Mouse (Mus musculus): Measurements from ENCODE around the gene Gm16181. TPM values are rescaled to one million over a fixed set of nuclear protein-coding genes. Genes with fewer than 3 reads are reported as not detected.

Gm16181 gene
- polyA plus RNA-seq, 1 experiment from 2014 or later, result 0.23 TPM

GRCm38 (mm10) chr17:35253293-35254093, 32.9 kb downstream of the Gm16181 start:
- WGBS, result 83% methylated on average over 32 of the region's 32 CpGs
- H3K4me1 ChIP-seq (replicated peaks; ENCODE audit: control insufficient read depth, insufficient read depth, low read length), result no peaks in the 10 kb centered on the region
- no peak for ATAC-seq
- H3K27ac ChIP-seq (ENCODE audit: low read depth, low read length), result no peak overlapping the region
- no peaks in the 10 kb centered on the region for H3K27me3 ChIP-seq (replicated peaks; ENCODE audit: control insufficient read depth, insufficient read depth, low read length)
- no peaks in the 10 kb centered on the region for H3K9me3 ChIP-seq (ENCODE audit: control insufficient read depth)
- no peak overlapping the region for H3K4me2 ChIP-seq (replicated peaks; ENCODE audit: low read depth)
- no peak for TF ChIP-seq CTCF (IDR thresholded peaks at IDR 0.05; ENCODE audit: low read depth)
- no peak overlapping the region for H3K4me3 ChIP-seq (ENCODE audit: low read depth, low read length)
- no peak overlapping the region for H3K9ac ChIP-seq (ENCODE audit: low read depth, low read length)
- H3K36me3 ChIP-seq (ENCODE audit: control insufficient read depth, insufficient read depth), result peaks cover 53% of the 10 kb centered on the region

- 0 out of 2 replicates have a peak, but pooled peaks have one; percentile 25 for ATAC-seq
- 58% methylated on average over 11 of the region's 11 CpGs for WGBS
- H3K27ac ChIP-seq (ENCODE audit: low read depth, low read length), result no peak overlapping the region
- peak; percentile 87 for TF ChIP-seq CTCF (IDR thresholded peaks at IDR 0.05; ENCODE audit: low read depth)
- no peaks in the 10 kb centered on the region for H3K27me3 ChIP-seq (replicated peaks; ENCODE audit: control insufficient read depth, insufficient read depth, low read length)
- H3K4me2 ChIP-seq (replicated peaks; ENCODE audit: low read depth), result no peak overlapping the region
- no peak overlapping the region for H3K9ac ChIP-seq (ENCODE audit: low read depth, low read length)
- H3K4me3 ChIP-seq (ENCODE audit: low read depth, low read length), result no peak overlapping the region
- peaks cover 43% of the 10 kb centered on the region for H3K36me3 ChIP-seq (ENCODE audit: control insufficient read depth, insufficient read depth)
- no peaks in the 10 kb centered on the region for H3K4me1 ChIP-seq (replicated peaks; ENCODE audit: control insufficient read depth, insufficient read depth, low read length)
- H3K9me3 ChIP-seq (ENCODE audit: control insufficient read depth), result no peaks in the 10 kb centered on the region
Observed at GRCm38 (mm10) chr17:35254241-35255098, 33.8 kb downstream of the Gm16181 start.

- WGBS, result 57% methylated on average over 3 of the region's 3 CpGs
- no peak for TF ChIP-seq CTCF (IDR thresholded peaks at IDR 0.05; ENCODE audit: low read depth)
Observed at GRCm38 (mm10) chr17:35255301-35255700, 34.7 kb downstream of the Gm16181 start.

GRCm38 (mm10) chr17:35255704-35256103, 35.1 kb downstream of the Gm16181 start:
- no peak for ATAC-seq
- peaks cover 31% of the 10 kb centered on the region for H3K36me3 ChIP-seq (ENCODE audit: control insufficient read depth, insufficient read depth)
- WGBS, result 47% methylated on average over 4 of the region's 4 CpGs
- TF ChIP-seq CTCF (IDR thresholded peaks at IDR 0.05; ENCODE audit: low read depth), result no peak
- H3K27me3 ChIP-seq (replicated peaks; ENCODE audit: control insufficient read depth, insufficient read depth, low read length), result no peaks in the 10 kb centered on the region
- no peak overlapping the region for H3K27ac ChIP-seq (ENCODE audit: low read depth, low read length)
- H3K9me3 ChIP-seq (ENCODE audit: control insufficient read depth), result no peaks in the 10 kb centered on the region
- H3K4me2 ChIP-seq (replicated peaks; ENCODE audit: low read depth), result no peak overlapping the region
- no peak overlapping the region for H3K4me3 ChIP-seq (ENCODE audit: low read depth, low read length)
- H3K9ac ChIP-seq (ENCODE audit: low read depth, low read length), result no peak overlapping the region
- H3K4me1 ChIP-seq (replicated peaks; ENCODE audit: control insufficient read depth, insufficient read depth, low read length), result no peaks in the 10 kb centered on the region

More at GRCm38 (mm10) chr17:35255301-35255700, 34.7 kb downstream of the Gm16181 start:
- Histone ChIP-seq H3K4me2 (replicated peaks; ENCODE audit: low read depth) (no peak overlapping the region), H3K36me3 (ENCODE audit: control insufficient read depth, insufficient read depth) (peaks cover 35% of the 10 kb centered on the region), H3K9ac (ENCODE audit: low read depth, low read length) (no peak overlapping the region), H3K4me3 (ENCODE audit: low read depth, low read length) (no peak overlapping the region), H3K4me1 (replicated peaks; ENCODE audit: control insufficient read depth, insufficient read depth, low read length) (no peaks in the 10 kb centered on the region), H3K27me3 (replicated peaks; ENCODE audit: control insufficient read depth, insufficient read depth, low read length) (no peaks in the 10 kb centered on the region), H3K27ac (ENCODE audit: low read depth, low read length) (no peak overlapping the region), H3K9me3 (ENCODE audit: control insufficient read depth) (no peaks in the 10 kb centered on the region)
- no peak for ATAC-seq

- no peaks in the 10 kb centered on the region for H3K9me3 ChIP-seq (ENCODE audit: control insufficient read depth)
- ATAC-seq, result no peak
- H3K27me3 ChIP-seq (replicated peaks; ENCODE audit: control insufficient read depth, insufficient read depth, low read length), result no peaks in the 10 kb centered on the region
- no peak overlapping the region for H3K27ac ChIP-seq (ENCODE audit: low read depth, low read length)
- 57% methylated on average over 1 of the region's 1 CpGs for WGBS
- TF ChIP-seq CTCF (IDR thresholded peaks at IDR 0.05; ENCODE audit: low read depth), result no peak
- H3K9ac ChIP-seq (ENCODE audit: low read depth, low read length), result no peak overlapping the region
- H3K4me2 ChIP-seq (replicated peaks; ENCODE audit: low read depth), result no peak overlapping the region
- peaks cover 16% of the 10 kb centered on the region for H3K36me3 ChIP-seq (ENCODE audit: control insufficient read depth, insufficient read depth)
- no peaks in the 10 kb centered on the region for H3K4me1 ChIP-seq (replicated peaks; ENCODE audit: control insufficient read depth, insufficient read depth, low read length)
- no peak overlapping the region for H3K4me3 ChIP-seq (ENCODE audit: low read depth, low read length)
Observed at GRCm38 (mm10) chr17:35257378-35257777, 36.7 kb downstream of the Gm16181 start.
